Mouse (Mus musculus) skeletal muscle tissue, adult 2 months (tissue): ENCODE results near the gene Gm6482.
"Not testable (repeated sequence)": the region's sequence is repeated elsewhere in the genome, so short reads cannot be mapped to it uniquely, and the experiment has no call there.

Source experiments
- DNase-seq: peaks from one replicate; pipeline ENCODE4 v3.0.0-alpha.2; 2012; ENCODE audit warnings: low read depth, low spot score

Gene Gm6482

GRCm38 (mm10) chr14:41408181-41408580 is at the start of gene Gm6482:
Gm6482 (minus strand) TSS chr14:41408281.
- DNase-seq: not testable (repeated sequence)

DNA sequence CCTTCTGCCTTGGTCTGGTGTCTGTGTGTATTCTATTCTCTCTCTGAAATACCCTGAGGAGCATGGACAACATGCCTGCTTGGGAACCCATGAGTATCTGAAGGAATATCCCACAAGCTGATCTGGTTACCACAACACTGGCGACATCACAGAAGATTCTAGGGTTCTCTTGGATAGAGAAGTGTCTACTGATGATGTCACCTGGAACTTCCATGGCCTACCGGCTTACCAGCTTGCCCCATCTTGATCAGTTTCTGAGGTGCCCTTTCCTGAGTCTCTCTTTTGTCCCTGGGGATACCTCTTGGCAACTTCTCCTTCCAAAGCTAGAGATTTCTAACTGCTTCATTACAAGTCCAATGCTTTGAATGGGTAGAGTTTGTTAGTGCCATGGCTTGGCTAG is 45.3 kb upstream of the Gm6482 start, which contains the start of gene Gm7954:
Gene Gm7954, minus strand, starts transcription at position 101 of the 400 bp plus-strand sequence.
- not testable (repeated sequence) for DNase-seq

GRCm38 (mm10) chr14:41425393-41426075 is 17.5 kb upstream of the Gm6482 start:
- not testable (repeated sequence) for DNase-seq

DNA sequence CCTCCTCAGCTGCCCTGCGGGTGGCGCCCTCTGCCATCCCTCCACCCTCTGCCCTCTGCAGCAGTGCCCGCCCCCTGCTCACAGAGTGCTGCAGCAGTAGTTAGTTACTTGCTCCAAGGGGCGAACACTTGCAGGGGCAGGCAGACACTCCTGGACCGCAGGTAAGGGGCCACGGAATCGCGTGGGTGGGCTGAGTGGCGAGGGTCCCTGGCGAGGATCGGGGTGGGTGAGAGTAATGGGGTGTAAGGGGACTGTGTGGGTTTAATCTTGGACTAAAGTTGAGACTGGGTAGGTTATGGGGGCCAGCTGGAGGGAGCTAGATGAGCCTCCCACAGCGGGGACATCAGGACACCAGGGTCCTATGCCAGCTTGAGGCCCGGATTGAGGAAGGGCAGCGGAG is 16.6 kb upstream of the Gm6482 start:
- not testable (repeated sequence) for DNase-seq

DNA sequence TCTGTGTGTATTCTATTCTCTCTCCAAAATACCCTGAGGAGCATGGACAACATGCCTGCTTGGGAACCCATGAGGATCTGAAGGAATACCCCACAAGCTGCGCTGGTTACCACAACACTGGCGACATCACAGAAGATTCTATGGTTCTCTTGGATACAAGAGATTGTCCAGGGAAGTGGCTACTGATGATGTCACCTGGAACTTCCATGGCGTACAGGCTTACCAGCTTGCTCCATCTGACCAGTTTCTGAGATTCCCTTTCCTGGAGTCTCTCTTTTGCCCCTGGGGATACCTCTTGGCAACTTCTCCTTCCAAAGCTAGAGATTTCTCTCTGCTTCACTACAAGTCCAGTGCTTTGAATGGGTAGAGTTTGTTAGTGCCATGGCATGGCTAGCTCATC is 21.8 kb downstream of the Gm6482 start, which contains the start of gene Gm7945:
Gene Gm7945, minus strand, starts transcription at position 101 of the 400 bp plus-strand sequence.
- DNase-seq: not testable (repeated sequence)
